Mouse (Mus musculus): Measurements from ENCODE around the gene Cenpb. TPM values are rescaled to one million over a fixed set of nuclear protein-coding genes. Genes with fewer than 3 reads are reported as not detected.
"Not testable (repeated sequence)": the region's sequence is repeated elsewhere in the genome, so short reads cannot be mapped to it uniquely, and the experiment has no call there.

Cenpb gene
- total RNA-seq (2021) = 10 to 100 TPM; 63.9 to 64.3 TPM
- long read RNA-seq, experiment 1, full-length matches to known transcripts = 60 of 60 reads
- long read RNA-seq, experiment 1, partial matches to known transcripts = 0 of 60 reads
- long read RNA-seq, experiment 1, other reads (novel, unspliced or antisense) = 0 of 60 reads
- long read RNA-seq, experiment 2, full-length matches to known transcripts = 81 of 83 reads
- long read RNA-seq, experiment 2, partial matches to known transcripts = 0 of 83 reads
- long read RNA-seq, experiment 2, other reads (novel, unspliced or antisense) = 2 of 83 reads

GRCm38 (mm10) chr2:131179990-131180587 is at the start of gene Cenpb:
TSS of gene Cenpb (minus strand) at chr2:131180067.
- DNase-seq = peak; percentile 76 to 82
- intact Hi-C loops (cut with DNase I) = loop anchor here (2.0 to 5.0 kb wide), 2 partner anchors 25 to 72 kb away; no protein-coding TSS in a partner anchor

GRCm38 (mm10) chr2:131227243-131227642 is 47.4 kb upstream of the Cenpb start:
- DNase-seq = no peak
- intact Hi-C loops (cut with DNase I) = no loop called here

DNA sequence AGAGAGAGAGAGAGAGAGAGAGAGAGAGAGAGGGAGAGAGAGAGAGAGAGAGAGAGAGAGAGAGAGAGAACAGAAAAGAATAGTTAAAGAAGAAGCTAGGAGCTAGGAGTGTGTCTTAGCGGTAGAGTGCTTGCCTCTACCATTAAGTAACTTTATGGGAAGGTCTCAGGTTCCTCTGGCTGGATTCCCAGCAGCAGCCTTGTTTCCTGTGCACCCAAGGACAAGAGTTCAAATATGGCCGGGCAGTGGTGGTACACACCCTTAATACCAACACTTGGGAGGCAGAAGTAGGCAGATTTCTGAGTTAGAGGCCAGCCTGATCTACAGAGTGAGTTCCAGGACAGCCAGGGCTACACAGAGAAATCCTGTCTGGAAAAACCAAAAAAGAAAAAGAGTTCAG is 46.8 kb upstream of the Cenpb start:
- DNase-seq; intact Hi-C loops (cut with DNase I): not testable (repeated sequence)

- intact Hi-C loops (cut with DNase I) = no loop called here
- no peak for DNase-seq
These were observed 45.3 kb upstream of the Cenpb start for GRCm38 (mm10) chr2:131225178-131225577.

GRCm38 (mm10) chr2:131223569-131223968 is 43.7 kb upstream of the Cenpb start:
- intact Hi-C loops (cut with DNase I) = no loop called here

DNA sequence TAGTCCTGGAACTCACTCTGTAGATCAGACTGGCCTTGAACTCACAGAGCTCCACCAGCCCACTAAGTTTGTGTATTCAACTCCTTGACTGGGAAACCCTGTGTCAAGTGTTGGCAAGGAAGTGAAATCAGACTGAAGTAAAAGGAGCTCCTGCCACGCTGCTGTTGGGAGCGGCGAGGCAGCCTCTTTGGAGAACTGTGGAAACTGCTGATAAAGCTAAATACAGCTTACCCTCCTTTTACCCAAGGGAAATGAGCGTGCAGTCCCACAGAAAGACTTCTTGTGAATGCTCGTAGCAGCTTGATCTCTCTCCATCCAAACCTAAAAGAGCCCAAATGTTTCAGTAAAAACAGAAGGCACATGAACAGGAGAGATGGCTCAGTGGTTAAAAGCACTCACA is 42.7 kb upstream of the Cenpb start:
- no peak for DNase-seq
- intact Hi-C loops (cut with DNase I) = no loop called here

More at GRCm38 (mm10) chr2:131223569-131223968, 43.7 kb upstream of the Cenpb start:
- DNase-seq = no peak

GRCm38 (mm10) chr2:131221853-131222515 is 42.1 kb upstream of the Cenpb start:
- DNase-seq = no peak
- intact Hi-C loops (cut with DNase I) = no loop called here

DNA sequence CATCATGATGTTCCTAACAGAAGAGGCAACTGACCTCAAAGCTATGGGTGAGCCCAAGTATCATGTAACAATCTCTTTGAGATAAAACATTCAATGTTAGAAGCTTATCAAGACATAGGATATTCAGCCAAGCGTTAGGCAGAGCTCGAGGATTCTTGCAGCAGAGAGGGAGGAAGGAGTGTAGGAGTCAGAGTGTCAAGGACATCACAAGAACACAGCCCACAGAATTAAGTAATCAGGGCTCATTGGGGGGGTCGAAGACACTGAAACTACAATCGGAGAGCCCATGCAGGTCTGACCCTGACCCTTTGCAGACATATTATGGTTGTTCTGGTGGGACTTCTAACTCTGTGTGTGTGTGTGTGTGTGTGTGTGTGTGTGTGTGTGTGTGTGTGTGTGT is 40.2 kb upstream of the Cenpb start:
- intact Hi-C loops (cut with DNase I) = no loop called here

GRCm38 (mm10) chr2:131215941-131216858 is 36.3 kb upstream of the Cenpb start:
- DNase-seq = no peak
- intact Hi-C loops (cut with DNase I) = no loop called here

More for the DNA sequence above, 40.2 kb upstream of the Cenpb start:
- DNase-seq = no peak

GRCm38 (mm10) chr2:131213773-131214172 is 33.9 kb upstream of the Cenpb start:
- DNase-seq = no peak
- intact Hi-C loops (cut with DNase I) = no loop called here

DNA sequence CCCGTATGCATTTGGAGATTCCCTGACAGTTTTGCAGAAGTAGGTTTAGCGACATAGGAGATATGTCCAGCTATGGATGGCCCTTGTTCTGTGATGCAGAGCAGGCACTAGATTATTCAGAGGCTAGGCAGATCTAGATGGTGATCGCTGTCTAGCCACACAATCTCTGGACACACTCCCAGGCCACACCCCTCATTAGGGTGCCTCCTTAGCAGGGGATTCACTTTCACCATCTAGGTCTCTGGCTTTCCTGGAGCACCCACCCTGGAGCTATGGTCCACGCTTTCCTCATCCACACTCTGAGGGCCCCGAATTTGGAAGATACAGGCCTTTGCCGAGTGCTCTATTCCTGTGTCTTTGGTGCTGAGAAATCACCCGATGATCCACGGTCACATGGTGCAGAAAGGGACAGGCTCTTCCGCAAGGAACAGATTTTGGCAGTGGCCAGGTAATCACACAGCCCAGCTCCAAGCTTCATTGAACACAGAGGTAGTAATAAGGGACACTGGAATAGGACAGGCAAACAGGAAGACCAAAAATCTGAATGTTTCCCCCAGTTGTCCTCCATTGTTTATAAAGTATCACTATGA is 31.3 kb upstream of the Cenpb start:
- intact Hi-C loops (cut with DNase I) = no loop called here
- peak in 1 of 2 experiments; percentile 15 for DNase-seq

DNA sequence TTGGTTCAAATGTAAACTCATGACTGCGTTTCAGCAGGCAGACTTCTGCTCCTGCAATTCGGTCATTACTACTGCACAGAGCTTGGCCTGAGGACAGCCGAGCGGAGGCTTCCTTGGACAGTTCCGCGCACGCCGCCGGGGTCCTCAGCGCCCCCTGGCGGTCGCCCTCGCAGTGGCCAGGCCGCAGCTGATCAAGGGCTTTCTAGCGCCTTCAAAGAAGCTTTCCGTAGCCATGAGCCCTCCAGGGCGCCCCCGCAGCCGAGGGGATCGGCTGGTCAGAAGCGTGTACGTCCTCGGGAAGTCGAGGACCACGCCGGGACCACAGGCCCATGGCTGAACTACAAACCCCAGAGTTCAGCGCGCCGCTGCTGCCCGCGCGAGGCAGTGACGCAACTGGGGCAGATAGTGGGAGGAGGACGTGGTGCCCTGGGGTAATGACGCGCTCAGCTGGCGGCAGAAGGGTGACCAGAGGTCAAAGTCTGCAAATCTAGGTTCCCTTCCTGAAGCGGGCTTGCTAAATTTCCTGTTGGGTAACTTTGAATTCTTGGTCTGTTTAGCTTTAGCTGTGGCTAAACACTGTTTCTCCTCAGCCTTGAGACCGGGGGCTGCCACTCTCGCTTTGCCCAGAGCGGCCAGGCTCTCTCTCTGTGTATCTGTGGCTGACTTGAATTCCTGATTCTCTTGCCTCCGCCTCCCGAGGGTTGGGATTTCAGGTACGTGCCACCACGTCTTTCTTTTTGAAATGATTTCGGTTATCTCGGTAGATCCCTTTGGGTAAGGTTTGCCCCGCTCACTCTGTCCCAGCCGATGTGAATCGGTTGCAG is 30.3 kb upstream of the Cenpb start:
- peak; percentile 94 to 97 for DNase-seq
- intact Hi-C loops (cut with DNase I) = no loop called here

GRCm38 (mm10) chr2:131209125-131209795 is 29.4 kb upstream of the Cenpb start:
- intact Hi-C loops (cut with DNase I) = no loop called here
- DNase-seq = no peak

GRCm38 (mm10) chr2:131208356-131208755 is 28.5 kb upstream of the Cenpb start:
- no peak for DNase-seq
- intact Hi-C loops (cut with DNase I) = no loop called here

- DNase-seq = no peak
- intact Hi-C loops (cut with DNase I) = no loop called here
These were observed 26.9 kb upstream of the Cenpb start, which contains the start of gene Ap5s1 for GRCm38 (mm10) chr2:131206778-131207177. TSS of gene Ap5s1 (plus strand) at chr2:131207078.

GRCm38 (mm10) chr2:131205521-131206182 is 25.8 kb upstream of the Cenpb start:
- DNase-seq = no peak
- intact Hi-C loops (cut with DNase I) = loop anchor here (2.0 kb wide), 1 partner anchor 25 kb away; the partner anchor contains the start of gene Cenpb

- intact Hi-C loops (cut with DNase I) = loop anchor here (2.0 kb wide), 1 partner anchor 24 kb away; the partner anchor contains the start of gene Cenpb
- peak; percentile 96 to 97 for DNase-seq
These were observed 24.6 kb upstream of the Cenpb start for GRCm38 (mm10) chr2:131204410-131204981.
